Mouse (Mus musculus): ENCODE results near the gene Tnf.

- TF ChIP-seq POLR2AphosphoS2 (IDR thresholded peaks at IDR 0.05; ENCODE audit: low read depth, low read length) (no peak), CTCF (conservative IDR thresholded peaks at IDR 0.05 in 1 of 2, IDR thresholded peaks at IDR 0.05 in 1 of 2; ENCODE audit: low read depth in 2 of 2, low read length in 2 of 2) (no peak), MYC (IDR thresholded peaks at IDR 0.05; ENCODE audit: low read depth, low read length) (no peak), E2F4 (IDR thresholded peaks at IDR 0.05; ENCODE audit: insufficient replicate concordance, low read depth, low read length) (no peak)
Measured at GRCm38 (mm10) chr17:35156461-35157200, 45.2 kb downstream of the Tnf start.

All from CH12.LX (cell line).